Mouse (Mus musculus): Measurements from ENCODE around the gene Man1c1.

The Man1c1 gene

GRCm38 (mm10) chr4:134542726-134543125 lies 161.4 kb downstream of the Man1c1 start:
- no peak for DNase-seq

- DNase-seq: no peak
Observed at GRCm38 (mm10) chr4:134538997-134539580, 165.0 kb downstream of the Man1c1 start.

- DNase-seq: no peak
Observed at GRCm38 (mm10) chr4:134535787-134536151, 168.3 kb downstream of the Man1c1 start.

GRCm38 (mm10) chr4:134534932-134535786 lies 168.9 kb downstream of the Man1c1 start, which contains the start of gene Mtfr1l:
Gene Mtfr1l (minus strand): TSS chr4:134535387.
- DNase-seq: peak; percentile 99

GRCm38 (mm10) chr4:134534124-134534886 lies 169.8 kb downstream of the Man1c1 start:
- DNase-seq: peak; percentile 64

- no peak for DNase-seq
Observed at GRCm38 (mm10) chr4:134533421-134533820, 170.7 kb downstream of the Man1c1 start.

- no peak for DNase-seq
Observed at GRCm38 (mm10) chr4:134532928-134533327, 171.2 kb downstream of the Man1c1 start.

GRCm38 (mm10) chr4:134526220-134526619 lies 177.9 kb downstream of the Man1c1 start:
- DNase-seq: no peak

- no peak for DNase-seq
Observed at GRCm38 (mm10) chr4:134525806-134526205, 178.3 kb downstream of the Man1c1 start.

GRCm38 (mm10) chr4:134523447-134523846 lies 180.6 kb downstream of the Man1c1 start:
- no peak for DNase-seq

GRCm38 (mm10) chr4:134519281-134519680 lies 184.8 kb downstream of the Man1c1 start:
- no peak for DNase-seq

- DNase-seq: no peak
Observed at GRCm38 (mm10) chr4:134518541-134518940, 185.5 kb downstream of the Man1c1 start.

GRCm38 (mm10) chr4:134517719-134518118 lies 186.4 kb downstream of the Man1c1 start:
- DNase-seq: no peak

GRCm38 (mm10) chr4:134516981-134517380 lies 187.1 kb downstream of the Man1c1 start:
- DNase-seq: no peak

- no peak for DNase-seq
Observed at GRCm38 (mm10) chr4:134515614-134516013, 188.5 kb downstream of the Man1c1 start.

- no peak for DNase-seq
Observed at GRCm38 (mm10) chr4:134514309-134514930, 189.7 kb downstream of the Man1c1 start.

- peak; percentile 80 for DNase-seq
Observed at GRCm38 (mm10) chr4:134512798-134513197, 191.3 kb downstream of the Man1c1 start.

GRCm38 (mm10) chr4:134511730-134512129 lies 192.4 kb downstream of the Man1c1 start:
- no peak for DNase-seq
